Mouse (Mus musculus): Measurements from ENCODE around the gene Ulk4.

DNA sequence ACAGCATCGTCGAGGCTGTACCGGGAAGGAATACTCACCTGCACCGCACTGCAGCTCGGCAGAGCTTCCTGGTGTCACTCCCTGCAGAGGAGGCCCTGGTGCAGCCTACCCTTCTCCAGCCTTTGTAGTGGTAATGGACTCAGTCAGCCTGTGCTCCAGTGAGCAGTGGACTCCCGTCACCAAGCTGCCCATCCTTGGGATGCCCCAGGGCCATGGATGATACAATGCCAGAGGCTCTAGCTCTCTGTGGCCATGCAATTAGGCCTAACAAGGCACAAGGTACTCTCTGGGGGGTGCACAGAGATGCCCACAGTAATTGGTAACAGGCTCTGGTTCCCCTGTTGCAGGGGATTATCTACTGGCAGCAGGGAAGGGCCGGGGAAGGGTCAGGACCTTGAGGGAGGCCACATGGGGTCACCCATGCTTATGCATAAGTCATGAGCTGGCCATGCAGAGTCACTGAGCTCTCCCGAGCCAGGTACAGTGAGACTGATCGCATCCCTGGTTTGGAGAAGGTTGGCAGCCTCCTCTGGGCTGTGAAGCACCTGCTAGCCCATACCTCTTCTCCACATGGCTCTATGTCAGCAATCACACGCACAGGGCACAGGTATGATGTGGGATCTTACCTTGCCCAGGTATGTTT, 244.6 kb downstream of the Ulk4 start:
- TF ChIP-seq CTCF (IDR thresholded peaks at IDR 0.05; ENCODE audit: low read depth) (no peak), EP300 (IDR thresholded peaks at IDR 0.05; ENCODE audit: low read depth) (no peak)

Data from liver, postnatal 0 days (tissue).